Mouse (Mus musculus): ENCODE results near the gene Ttc27. TPM values are rescaled to one million over a fixed set of nuclear protein-coding genes. Genes with fewer than 3 reads are reported as not detected.

Ttc27 gene
- polyA plus RNA-seq, 1 experiment from 2014 or later = 25.6 TPM

DNA sequence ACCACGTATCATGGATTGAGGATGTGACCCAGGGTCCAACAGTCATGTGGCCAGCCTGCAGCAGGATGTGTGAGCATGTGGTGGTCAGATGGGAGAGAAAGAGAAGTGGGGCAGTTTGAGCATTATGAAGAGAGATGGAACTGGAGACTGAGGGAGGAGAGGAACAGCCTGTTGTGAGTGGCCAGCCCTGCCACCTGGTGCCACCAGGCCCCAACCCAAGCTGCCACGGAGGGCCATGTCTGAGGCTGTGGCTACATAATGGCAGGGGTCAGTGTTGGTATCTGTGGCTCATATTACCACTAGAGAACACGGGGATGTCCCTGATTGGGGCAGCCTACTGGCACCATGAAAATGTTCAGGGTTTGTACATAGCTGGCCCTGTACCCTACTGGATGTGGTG, 2.4 kb upstream of the Ttc27 start:
- Histone ChIP-seq H3K9me3 (ENCODE audit: low read depth, low read length) (no peaks in the 10 kb centered on the region), H3K27ac (ENCODE audit: low read depth) (no peak overlapping the region), H3K4me1 (ENCODE audit: insufficient read depth) (0 out of 2 replicates have a peak, but pooled peaks cover 4% of the 10 kb centered on the region), H3K4me3 (ENCODE audit: low read depth, low read length) (no peak overlapping the region), H3K9ac (no peak overlapping the region), H3K4me2 (no peak overlapping the region), H3K27me3 (ENCODE audit: insufficient read depth, low read length) (no peaks in the 10 kb centered on the region), H3K36me3 (ENCODE audit: insufficient read depth) (no peaks in the 10 kb centered on the region)
- TF ChIP-seq CTCF (IDR thresholded peaks at IDR 0.05; ENCODE audit: low read depth) = no peak
- ATAC-seq (ENCODE audit: insufficient read depth) (no peak), DNase-seq (no peak)
- WGBS = 54% methylated on average over 3 of the region's 3 CpGs

DNA sequence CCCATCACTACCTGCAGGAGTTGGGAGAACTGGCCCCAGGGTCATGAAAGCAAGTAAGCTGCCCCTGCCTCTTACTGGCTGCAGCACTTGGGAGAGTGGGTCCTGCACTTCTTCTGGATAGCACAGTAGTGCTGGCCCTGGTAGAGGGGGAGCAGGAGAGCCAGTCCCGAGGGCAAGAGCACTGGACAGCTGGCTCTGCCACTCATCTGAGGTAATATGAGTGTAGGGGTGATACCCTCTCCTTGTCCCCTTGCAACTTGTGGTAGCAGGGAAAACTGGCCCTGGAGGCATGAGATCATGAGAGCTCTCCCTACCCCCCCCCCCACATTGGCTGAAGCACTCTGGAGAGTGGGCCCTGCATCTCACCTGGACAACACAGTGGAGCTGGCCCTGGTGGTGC, 1.8 kb upstream of the Ttc27 start:
- H3K4me1 ChIP-seq (ENCODE audit: insufficient read depth) = 0 out of 2 replicates have a peak, but pooled peaks cover 4% of the 10 kb centered on the region

DNA sequence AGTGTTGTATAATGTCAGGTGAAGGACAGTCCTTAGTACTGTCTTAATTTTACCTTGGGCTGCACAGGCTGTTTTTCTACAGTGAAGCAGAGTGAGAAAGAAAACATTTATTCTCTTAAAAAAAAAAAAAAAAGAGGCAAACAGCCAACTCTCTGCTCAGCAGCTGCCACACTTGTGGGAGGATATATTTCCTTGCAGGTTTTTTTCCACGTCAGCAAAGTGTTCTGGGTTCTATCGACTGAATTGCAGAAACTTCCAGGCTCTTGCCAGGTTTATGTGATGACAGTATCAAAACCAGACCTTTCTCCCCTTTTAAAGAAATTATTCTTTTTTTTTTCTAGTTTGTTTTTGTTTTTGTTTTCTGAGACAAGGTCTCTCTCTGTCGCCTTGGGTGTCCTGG, 889 bp upstream of the Ttc27 start:
- WGBS = 51% methylated on average over 3 of the region's 3 CpGs
- no peak overlapping the region for H3K9ac ChIP-seq

More for the DNA sequence above, 1.8 kb upstream of the Ttc27 start:
- no peaks in the 10 kb centered on the region for H3K27me3 ChIP-seq (ENCODE audit: insufficient read depth, low read length)
- H3K4me2 ChIP-seq = no peak overlapping the region
- TF ChIP-seq CTCF (IDR thresholded peaks at IDR 0.05; ENCODE audit: low read depth) = no peak
- H3K9me3 ChIP-seq (ENCODE audit: low read depth, low read length) = no peaks in the 10 kb centered on the region
- no peaks in the 10 kb centered on the region for H3K36me3 ChIP-seq (ENCODE audit: insufficient read depth)
- WGBS = 25% methylated on average over 1 of the region's 1 CpGs
- no peak overlapping the region for H3K4me3 ChIP-seq (ENCODE audit: low read depth, low read length)
- no peak overlapping the region for H3K27ac ChIP-seq (ENCODE audit: low read depth)
- DNase-seq = no peak
- ATAC-seq (ENCODE audit: insufficient read depth) = no peak
- no peak overlapping the region for H3K9ac ChIP-seq

DNA sequence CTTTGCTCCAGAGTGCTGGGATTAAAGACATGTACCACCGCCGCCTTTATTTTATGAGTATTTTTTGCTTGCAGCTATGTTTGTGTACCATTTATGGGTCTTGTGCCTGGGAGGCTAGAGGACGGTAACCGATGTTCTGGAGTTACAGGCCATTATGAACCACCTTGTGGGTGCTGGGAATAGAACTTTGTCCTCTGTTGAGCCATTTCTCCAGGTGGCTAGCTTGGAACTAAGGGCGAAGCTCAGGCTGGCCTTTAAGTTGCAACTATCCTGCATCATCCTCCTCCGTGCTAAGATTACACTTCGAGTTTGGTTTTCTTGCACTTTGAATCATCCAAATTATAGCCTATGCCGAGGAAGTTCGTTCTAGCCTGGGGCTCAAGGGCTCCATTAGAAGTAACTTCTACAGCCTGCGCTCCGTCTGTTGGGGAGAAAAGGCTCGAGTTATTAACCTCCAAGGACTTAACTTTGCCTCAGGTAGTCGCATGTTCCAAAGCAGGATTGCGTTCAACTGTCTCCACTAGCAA, 378 bp upstream of the Ttc27 start:
- no peaks in the 10 kb centered on the region for H3K27me3 ChIP-seq (ENCODE audit: insufficient read depth, low read length)
- 0 out of 2 replicates have a peak, but pooled peaks cover 4% of the 10 kb centered on the region for H3K4me1 ChIP-seq (ENCODE audit: insufficient read depth)
- peak overlapping the region; percentile 84 for H3K4me3 ChIP-seq (ENCODE audit: low read depth, low read length)
- TF ChIP-seq CTCF (IDR thresholded peaks at IDR 0.05; ENCODE audit: low read depth) = no peak
- peak overlapping the region; percentile 74 for H3K9ac ChIP-seq
- peak; percentile 25 for ATAC-seq (ENCODE audit: insufficient read depth)
- no peak for DNase-seq
- WGBS = 9% methylated on average over 14 of the region's 14 CpGs
- H3K27ac ChIP-seq (ENCODE audit: low read depth) = peak overlapping the region; percentile 46; the same call in 1 of the 2 replicates
- peak overlapping the region; percentile 85 for H3K4me2 ChIP-seq
- peaks cover 10% of the 10 kb centered on the region; the same call in 1 of the 2 replicates for H3K36me3 ChIP-seq (ENCODE audit: insufficient read depth)
- no peaks in the 10 kb centered on the region for H3K9me3 ChIP-seq (ENCODE audit: low read depth, low read length)

More for the DNA sequence above, 889 bp upstream of the Ttc27 start:
- DNase-seq (no peak), ATAC-seq (ENCODE audit: insufficient read depth) (no peak)
- Histone ChIP-seq H3K4me3 (ENCODE audit: low read depth, low read length) (peak overlapping the region; percentile 84), H3K4me1 (ENCODE audit: insufficient read depth) (0 out of 2 replicates have a peak, but pooled peaks cover 4% of the 10 kb centered on the region), H3K27ac (ENCODE audit: low read depth) (no peak overlapping the region), H3K9me3 (ENCODE audit: low read depth, low read length) (no peaks in the 10 kb centered on the region), H3K27me3 (ENCODE audit: insufficient read depth, low read length) (no peaks in the 10 kb centered on the region), H3K36me3 (ENCODE audit: insufficient read depth) (peaks cover 5% of the 10 kb centered on the region; the same call in 1 of the 2 replicates), H3K4me2 (peak overlapping the region; percentile 85)
- TF ChIP-seq CTCF (IDR thresholded peaks at IDR 0.05; ENCODE audit: low read depth) = no peak

DNA sequence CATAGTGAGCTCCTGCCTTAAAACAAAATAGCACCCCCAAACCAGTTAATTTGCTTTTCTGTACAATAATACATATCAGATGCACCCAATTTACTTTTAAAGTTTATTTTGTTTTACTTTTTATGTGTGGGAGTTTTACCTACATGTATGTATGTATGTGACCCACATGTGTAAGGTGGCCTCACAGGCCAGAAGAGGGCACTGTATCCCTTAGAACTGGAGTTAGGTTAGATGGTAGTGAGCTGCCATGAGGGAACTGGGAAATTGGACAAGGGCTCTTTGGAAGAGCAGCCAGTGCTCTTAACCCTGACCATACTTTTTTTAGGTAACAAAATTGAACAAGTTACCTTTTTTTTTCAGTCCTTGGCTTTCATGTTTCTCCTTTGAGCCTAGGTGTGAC, 15.3 kb downstream of the Ttc27 start:
- no peak overlapping the region for H3K4me3 ChIP-seq (ENCODE audit: low read depth, low read length)
- no peaks in the 10 kb centered on the region for H3K27me3 ChIP-seq (ENCODE audit: insufficient read depth, low read length)
- no peak overlapping the region for H3K9ac ChIP-seq
- H3K27ac ChIP-seq (ENCODE audit: low read depth) = no peak overlapping the region
- ATAC-seq (ENCODE audit: insufficient read depth) (no peak), DNase-seq (peak; percentile 38)
- no peaks in the 10 kb centered on the region for H3K4me1 ChIP-seq (ENCODE audit: insufficient read depth)
- TF ChIP-seq CTCF (IDR thresholded peaks at IDR 0.05; ENCODE audit: low read depth) = peak; percentile 47
- H3K4me2 ChIP-seq = no peak overlapping the region
- no peaks in the 10 kb centered on the region for H3K9me3 ChIP-seq (ENCODE audit: low read depth, low read length)
- 0 out of 2 replicates have a peak, but pooled peaks cover 12% of the 10 kb centered on the region for H3K36me3 ChIP-seq (ENCODE audit: insufficient read depth)

DNA sequence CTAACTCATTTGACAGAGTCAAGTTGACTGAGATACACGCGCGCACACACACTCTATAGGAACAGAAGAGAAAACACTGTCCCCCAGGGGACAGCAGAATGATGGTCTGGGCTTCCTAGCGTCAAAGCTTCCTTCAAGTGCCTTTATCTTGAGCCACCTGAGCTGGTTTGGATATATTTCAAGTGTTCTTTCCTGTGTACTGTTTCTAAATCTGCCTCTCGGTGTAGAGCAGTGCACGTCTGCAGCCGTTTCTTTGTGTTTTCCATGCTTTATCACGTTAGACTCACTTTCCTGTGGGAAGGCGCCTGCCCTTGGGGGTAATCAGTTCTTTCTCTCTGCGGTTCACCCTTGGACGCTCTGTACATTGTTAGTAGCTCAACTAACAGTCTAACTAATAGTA, 17.9 kb downstream of the Ttc27 start:
- TF ChIP-seq CTCF (IDR thresholded peaks at IDR 0.05; ENCODE audit: low read depth) = no peak
- Histone ChIP-seq H3K36me3 (ENCODE audit: insufficient read depth) (peaks cover 14% of the 10 kb centered on the region; the same call in 1 of the 2 replicates), H3K4me1 (ENCODE audit: insufficient read depth) (no peaks in the 10 kb centered on the region), H3K27ac (ENCODE audit: low read depth) (no peak overlapping the region), H3K9me3 (ENCODE audit: low read depth, low read length) (no peaks in the 10 kb centered on the region), H3K4me2 (no peak overlapping the region), H3K27me3 (ENCODE audit: insufficient read depth, low read length) (no peaks in the 10 kb centered on the region), H3K9ac (no peak overlapping the region), H3K4me3 (ENCODE audit: low read depth, low read length) (no peak overlapping the region)
- no peak for DNase-seq
- WGBS = 85% methylated on average over 11 of the region's 11 CpGs
- no peak for ATAC-seq (ENCODE audit: insufficient read depth)

DNA sequence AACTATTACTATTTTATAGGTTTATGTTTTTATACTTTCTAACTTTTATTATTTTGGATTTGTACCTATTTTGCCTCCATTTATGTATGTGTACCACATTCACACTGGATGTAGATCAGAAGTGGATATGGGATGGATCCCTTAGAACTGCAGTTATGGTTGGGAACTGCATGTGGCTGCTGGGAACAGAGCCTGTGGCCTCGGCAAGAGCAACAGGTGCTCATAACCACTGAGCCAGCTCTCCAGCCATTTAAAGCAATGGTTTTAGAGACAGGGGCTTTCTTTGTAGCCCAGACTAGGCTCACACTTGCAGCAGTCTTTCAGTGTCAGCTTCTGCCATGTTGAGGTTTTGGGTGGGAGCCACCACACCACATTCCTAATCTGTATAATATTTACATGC, 32.1 kb downstream of the Ttc27 start:
- Histone ChIP-seq H3K4me1 (ENCODE audit: insufficient read depth) (0 out of 2 replicates have a peak, but pooled peaks cover 6% of the 10 kb centered on the region), H3K27me3 (ENCODE audit: insufficient read depth, low read length) (no peaks in the 10 kb centered on the region), H3K9me3 (ENCODE audit: low read depth, low read length) (no peaks in the 10 kb centered on the region), H3K4me3 (ENCODE audit: low read depth, low read length) (no peak overlapping the region), H3K27ac (ENCODE audit: low read depth) (no peak overlapping the region), H3K4me2 (no peak overlapping the region), H3K9ac (no peak overlapping the region), H3K36me3 (ENCODE audit: insufficient read depth) (0 out of 2 replicates have a peak, but pooled peaks cover 2% of the 10 kb centered on the region)
- TF ChIP-seq CTCF (IDR thresholded peaks at IDR 0.05; ENCODE audit: low read depth) = no peak
- DNase-seq (no peak), ATAC-seq (ENCODE audit: insufficient read depth) (no peak)
- 74% methylated on average over 1 of the region's 1 CpGs for WGBS
